Mouse (Mus musculus): ENCODE measurements around the gene Prlr.

DNA sequence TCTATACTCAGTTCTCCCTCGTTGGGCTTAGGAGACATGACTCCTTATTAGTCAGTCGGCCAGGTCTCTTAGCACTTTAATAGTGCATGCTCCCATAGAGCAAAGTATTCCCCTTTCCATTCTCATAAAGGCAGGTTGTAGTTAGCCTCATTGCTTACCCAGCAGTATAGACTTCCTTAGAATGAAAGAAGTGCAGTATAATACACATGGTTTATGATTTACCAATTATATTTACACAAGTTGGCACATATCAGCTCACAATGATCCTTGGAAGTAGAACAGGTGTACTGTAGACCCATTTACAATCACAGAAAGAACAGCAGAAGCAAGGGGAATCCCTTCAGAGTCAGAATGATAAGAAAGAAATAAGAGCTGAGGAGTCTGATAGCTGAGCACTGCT, 16.4 kb upstream of the Prlr start:
- TF ChIP-seq CTCF (IDR thresholded peaks at IDR 0.05; ENCODE audit: insufficient read depth, low read depth, low read length) = no peak
- no peak for TF ChIP-seq POLR2A (IDR thresholded peaks at IDR 0.05; ENCODE audit: insufficient read depth, low read depth, low read length)

All from olfactory bulb, adult 2 months (tissue).